Mouse (Mus musculus): ENCODE data around the gene P4hb. TPM values are rescaled to one million over a fixed set of nuclear protein-coding genes. Genes with fewer than 3 reads are reported as not detected.

P4hb gene
- total and polyA plus RNA-seq, 3 experiments, result 563 to 1,152 (median 625) TPM

- Histone ChIP-seq H3K79me2 (ENCODE audit: control insufficient read depth, insufficient read depth, low read length, poor library complexity) (no peaks in the 10 kb centered on the region), H3K27me3 (ENCODE audit: control insufficient read depth in 1 of 2, insufficient read depth in 2 of 2, low read length in 2 of 2) (no peaks in the 10 kb centered on the region), H3K4me1 (ENCODE audit: control insufficient read depth in 1 of 2, insufficient read depth in 2 of 2, low read length in 2 of 2) (peaks cover 5 to 11% of the 10 kb centered on the region in 2 experiments), H3K36me3 (ENCODE audit: control insufficient read depth in 1 of 2, insufficient read depth in 2 of 2, low read length in 2 of 2) (peaks cover 0 to 8% of the 10 kb centered on the region in 2 experiments; a peak in 2 of 4 replicates), H3K4me3 (ENCODE audit: control insufficient read depth in 1 of 2, insufficient read depth in 1 of 2, low read depth in 2 of 2, low read length in 2 of 2) (no peak overlapping the region), H3K27ac (ENCODE audit: control insufficient read depth, low read depth, low read length) (no peak overlapping the region), H3K9ac (ENCODE audit: control insufficient read depth, low read depth, low read length, poor library complexity, severe bottlenecking) (no peak overlapping the region), H3K9me3 (replicated peaks; ENCODE audit: insufficient read depth, low read length) (no peaks in the 10 kb centered on the region)
- DNase-seq (ENCODE audit: low read depth, low spot score), result no peak
- no peak for TF ChIP-seq CHD1 (IDR thresholded peaks at IDR 0.05; ENCODE audit: low read depth, low read length)
- no peak for TF ChIP-seq MYC (IDR thresholded peaks at IDR 0.05; ENCODE audit: low read depth, low read length)
- no peak for TF ChIP-seq MYB (IDR thresholded peaks at IDR 0.05; ENCODE audit: low read depth, low read length)
- TF ChIP-seq EP300 (IDR thresholded peaks at IDR 0.05; ENCODE audit: low read depth in 1 of 2, low read length in 2 of 2), result no peak
- no peak for TF ChIP-seq CTCF (IDR thresholded peaks at IDR 0.05 in 2 of 3, conservative IDR thresholded peaks at IDR 0.05 in 1 of 3; ENCODE audit: control insufficient read depth in 1 of 3, insufficient read depth in 1 of 3, low read depth in 2 of 3, low read length in 3 of 3, poor library complexity in 1 of 3, severe bottlenecking in 1 of 3)
- TF ChIP-seq ZNF384 (IDR thresholded peaks at IDR 0.05; ENCODE audit: low read depth, low read length), result no peak
- no peak for TF ChIP-seq NELFE (IDR thresholded peaks at IDR 0.05; ENCODE audit: low read depth, low read length)
- no peak for TF ChIP-seq HCFC1 (IDR thresholded peaks at IDR 0.05; ENCODE audit: low read depth, low read length)
- TF ChIP-seq TBP (IDR thresholded peaks at IDR 0.05; ENCODE audit: low read depth, low read length), result no peak
- no peak for TF ChIP-seq JUND (IDR thresholded peaks at IDR 0.05; ENCODE audit: low read depth, low read length)
- no peak for TF ChIP-seq E2F4 (IDR thresholded peaks at IDR 0.05; ENCODE audit: borderline replicate concordance, low read depth, low read length)
- no peak for TF ChIP-seq MEF2A (IDR thresholded peaks at IDR 0.05; ENCODE audit: extremely low read depth, insufficient replicate concordance, low read depth, low read length, poor library complexity, severe bottlenecking)
- TF ChIP-seq MAFK (IDR thresholded peaks at IDR 0.05; ENCODE audit: borderline replicate concordance, low read depth, low read length), result no peak
- no peak for TF ChIP-seq POLR2AphosphoS5 (IDR thresholded peaks at IDR 0.05; ENCODE audit: borderline replicate concordance, low read depth, low read length)
- no peak for TF ChIP-seq TAL1 (IDR thresholded peaks at IDR 0.05; ENCODE audit: low read length)
Observed at GRCm38 (mm10) chr11:120519738-120520137, 53.3 kb downstream of the P4hb start.

GRCm38 (mm10) chr11:120518558-120518957 lies 54.5 kb downstream of the P4hb start:
- peaks cover 0 to 8% of the 10 kb centered on the region in 2 experiments; a peak in 2 of 4 replicates for H3K36me3 ChIP-seq (ENCODE audit: control insufficient read depth in 1 of 2, insufficient read depth in 2 of 2, low read length in 2 of 2)
- H3K79me2 ChIP-seq (ENCODE audit: control insufficient read depth, insufficient read depth, low read length, poor library complexity), result no peaks in the 10 kb centered on the region
- TF ChIP-seq USF1 (IDR thresholded peaks at IDR 0.05; ENCODE audit: low read depth, low read length) (no peak), RCOR1 (IDR thresholded peaks at IDR 0.05; ENCODE audit: low read depth, low read length) (peak; percentile 89), MAZ (IDR thresholded peaks at IDR 0.05; ENCODE audit: low read depth, low read length) (no peak), MYC (IDR thresholded peaks at IDR 0.05; ENCODE audit: low read depth, low read length) (no peak), BHLHE40 (IDR thresholded peaks at IDR 0.05; ENCODE audit: borderline replicate concordance, low read depth, low read length) (no peak), MAX (IDR thresholded peaks at IDR 0.05; ENCODE audit: low read length) (no peak; the same call in 1 of the 2 replicates), ETS1 (IDR thresholded peaks at IDR 0.05; ENCODE audit: low read depth, low read length) (peak; percentile 75; the same call in 1 of the 2 replicates), NELFE (IDR thresholded peaks at IDR 0.05; ENCODE audit: low read depth, low read length) (no peak), TCF12 (IDR thresholded peaks at IDR 0.05; ENCODE audit: low read depth, low read length) (peak; percentile 35; the same call in 1 of the 2 replicates), TAL1 (IDR thresholded peaks at IDR 0.05; ENCODE audit: low read length) (no peak), NRF1 (IDR thresholded peaks at IDR 0.05; ENCODE audit: insufficient read depth, low read depth, low read length, poor library complexity, severe bottlenecking) (no peak), MYB (IDR thresholded peaks at IDR 0.05; ENCODE audit: low read depth, low read length) (no peak), EP300 (IDR thresholded peaks at IDR 0.05; ENCODE audit: low read depth in 1 of 2, low read length in 2 of 2) (peak in 1 of 2 experiments; percentile 59; a peak in 2 of 4 replicates), ZNF384 (IDR thresholded peaks at IDR 0.05; ENCODE audit: low read depth, low read length) (no peak; the same call in 1 of the 2 replicates), ZMIZ1 (IDR thresholded peaks at IDR 0.05; ENCODE audit: low read depth, low read length) (no peak), SIN3A (IDR thresholded peaks at IDR 0.05; ENCODE audit: low read length) (no peak)
- H3K9ac ChIP-seq (ENCODE audit: control insufficient read depth, low read depth, low read length, poor library complexity, severe bottlenecking), result no peak overlapping the region
- peak; percentile 88 for DNase-seq (ENCODE audit: low read depth, low spot score)
- no peaks in the 10 kb centered on the region for H3K27me3 ChIP-seq (ENCODE audit: control insufficient read depth in 1 of 2, insufficient read depth in 2 of 2, low read length in 2 of 2)
- no peak overlapping the region for H3K27ac ChIP-seq (ENCODE audit: control insufficient read depth, low read depth, low read length)
- H3K9me3 ChIP-seq (replicated peaks; ENCODE audit: insufficient read depth, low read length), result no peaks in the 10 kb centered on the region
- no peak overlapping the region for H3K4me3 ChIP-seq (ENCODE audit: control insufficient read depth in 1 of 2, insufficient read depth in 1 of 2, low read depth in 2 of 2, low read length in 2 of 2)
- H3K4me1 ChIP-seq (ENCODE audit: control insufficient read depth in 1 of 2, insufficient read depth in 2 of 2, low read length in 2 of 2), result peaks cover 5 to 11% of the 10 kb centered on the region in 2 experiments
